Mouse (Mus musculus) c-Kit-positive CD71-negative TER-119-negative erythroid progenitor cells, embryonic 14.5 days (primary cell): ENCODE data around the gene Tfdp1.
A peak's percentile ranks its signal among the peaks of the same experiment; 100 is the strongest.

Source experiments
- DNase-seq: peaks from one replicate; pipeline ENCODE4 v3.0.0-alpha.2; 2013; ENCODE audit warnings: low read depth

The Tfdp1 gene

DNA sequence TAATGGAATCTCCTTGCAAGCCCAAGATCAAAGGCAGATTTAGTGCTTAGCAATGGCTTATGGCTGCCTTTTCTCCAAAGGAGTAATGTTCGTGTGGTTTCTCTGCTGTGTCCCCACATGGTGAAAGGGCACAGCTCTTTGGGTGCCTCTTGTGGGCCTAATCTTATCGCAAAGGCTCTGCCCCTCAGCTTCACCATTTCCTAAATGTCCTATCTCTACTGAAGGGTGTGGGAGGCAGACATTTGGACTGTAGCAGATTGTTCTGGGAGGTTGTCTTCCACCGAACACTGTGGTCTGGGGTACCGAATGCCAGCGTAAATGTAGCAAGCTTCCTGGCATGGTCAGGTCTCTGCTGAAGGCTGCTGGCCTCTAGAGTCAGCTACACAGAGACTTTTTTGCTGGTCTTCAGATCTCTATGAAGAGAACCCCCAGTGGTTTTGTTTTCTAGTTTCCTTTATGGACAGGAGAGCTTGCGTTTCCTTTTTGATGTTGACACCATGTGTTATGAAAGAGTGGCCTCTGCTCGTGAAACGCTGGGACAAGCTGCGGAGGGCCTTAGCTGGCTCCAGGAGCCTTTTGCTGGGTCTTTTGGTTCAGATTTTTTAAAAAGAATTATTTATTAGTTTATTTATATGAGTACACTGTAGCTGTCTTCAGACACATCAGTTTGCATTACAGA, 14.7 kb downstream of the Tfdp1 start:
- no peak for DNase-seq

DNA sequence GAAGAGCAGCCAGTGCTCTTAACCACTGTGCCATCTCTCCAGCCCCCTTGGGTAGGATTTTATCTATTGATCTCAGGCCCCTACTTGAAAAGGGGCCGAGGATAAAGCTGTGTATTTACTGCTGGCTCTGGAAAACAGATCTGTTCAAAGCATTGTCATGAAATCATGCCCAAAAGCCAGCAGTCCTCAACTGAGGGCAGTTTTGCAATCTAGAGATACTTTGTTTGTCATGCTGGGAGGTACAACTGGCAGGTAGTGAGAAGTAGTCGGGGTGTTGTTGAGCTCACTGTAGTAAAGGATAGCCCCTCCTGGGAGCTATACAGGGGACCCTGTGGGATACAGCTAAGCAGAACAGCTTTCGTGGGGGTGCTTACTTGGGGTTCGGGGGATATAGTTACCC, 15.3 kb downstream of the Tfdp1 start:
- no peak for DNase-seq

DNA sequence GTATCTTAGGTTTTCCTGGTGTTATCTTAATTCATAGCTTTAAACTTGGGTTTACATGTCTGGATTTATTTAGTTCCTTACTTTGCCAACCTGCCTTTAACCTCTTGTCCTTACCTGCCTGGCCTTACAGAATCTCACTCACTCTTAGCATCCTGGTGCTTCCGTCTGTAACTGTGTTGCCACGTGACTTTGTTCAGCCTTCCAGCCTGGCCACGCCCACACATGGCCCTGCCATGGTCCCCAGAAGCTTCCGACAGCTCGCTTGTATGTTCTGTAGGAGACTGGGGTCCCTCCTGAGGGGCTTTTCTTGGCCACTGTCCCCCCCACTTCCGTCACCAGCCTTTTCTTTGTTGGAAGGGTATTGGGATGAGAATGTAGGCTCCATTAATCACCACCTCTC, 17.7 kb downstream of the Tfdp1 start:
- DNase-seq, result no peak

DNA sequence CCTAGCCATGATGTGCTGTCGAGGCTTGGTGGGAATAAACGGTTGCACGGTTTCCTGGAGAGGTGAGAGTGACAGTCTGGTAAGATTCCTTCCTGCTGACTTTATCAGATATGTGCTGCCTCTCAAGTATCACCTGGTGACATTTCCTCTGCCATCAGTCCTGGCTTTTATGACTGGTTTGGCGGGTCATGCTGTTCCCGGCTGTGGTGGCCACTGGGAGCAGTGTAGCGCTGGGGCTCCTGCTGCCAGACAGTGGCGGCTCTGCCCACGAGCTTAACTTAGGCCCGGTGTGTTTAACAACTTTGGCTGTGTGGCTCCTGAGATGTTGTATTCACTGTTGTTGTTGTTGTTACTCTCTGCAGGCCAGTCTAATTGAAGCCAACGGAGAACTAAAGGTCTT, 18.1 kb downstream of the Tfdp1 start:
- no peak for DNase-seq

DNA sequence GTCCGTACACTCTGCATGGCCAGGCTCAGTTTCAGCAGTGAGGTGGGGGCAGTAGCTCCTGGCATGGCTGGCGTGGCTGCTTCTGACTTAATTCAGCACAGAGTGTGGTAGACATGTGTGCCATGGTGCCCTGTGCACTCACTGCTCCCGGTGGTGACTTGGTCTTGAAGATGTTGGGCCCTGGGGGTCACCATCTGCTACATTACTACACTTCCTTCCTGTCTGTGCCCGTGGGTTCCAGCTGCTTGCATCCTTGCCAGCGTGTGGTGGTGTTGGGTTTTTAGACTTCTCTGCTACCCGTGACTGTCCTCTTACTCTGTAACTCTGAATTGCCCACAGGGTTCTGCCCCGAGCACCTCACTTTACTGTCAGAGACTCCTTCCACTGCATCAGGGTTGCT, 21.7 kb downstream of the Tfdp1 start:
- DNase-seq, result no peak

DNA sequence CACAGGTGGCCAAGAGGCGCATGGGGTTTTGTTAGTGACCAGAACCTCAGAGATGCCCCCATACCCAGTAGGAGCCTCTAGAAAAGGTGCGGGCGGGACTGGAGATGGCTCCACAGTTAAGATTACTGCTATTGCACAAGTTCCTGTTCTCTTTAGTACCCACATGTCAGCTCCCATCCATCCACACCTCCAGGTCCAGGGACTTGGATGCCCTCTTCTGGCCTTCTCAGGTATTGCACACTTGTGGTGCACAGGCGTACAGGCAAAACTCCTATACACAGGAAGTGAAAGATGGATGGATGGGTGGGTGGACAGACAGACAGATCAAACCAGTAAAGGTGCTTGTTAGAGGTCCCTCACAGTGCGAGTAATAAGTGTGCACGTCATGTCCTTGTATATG, 23.3 kb downstream of the Tfdp1 start:
- DNase-seq, result no peak

DNA sequence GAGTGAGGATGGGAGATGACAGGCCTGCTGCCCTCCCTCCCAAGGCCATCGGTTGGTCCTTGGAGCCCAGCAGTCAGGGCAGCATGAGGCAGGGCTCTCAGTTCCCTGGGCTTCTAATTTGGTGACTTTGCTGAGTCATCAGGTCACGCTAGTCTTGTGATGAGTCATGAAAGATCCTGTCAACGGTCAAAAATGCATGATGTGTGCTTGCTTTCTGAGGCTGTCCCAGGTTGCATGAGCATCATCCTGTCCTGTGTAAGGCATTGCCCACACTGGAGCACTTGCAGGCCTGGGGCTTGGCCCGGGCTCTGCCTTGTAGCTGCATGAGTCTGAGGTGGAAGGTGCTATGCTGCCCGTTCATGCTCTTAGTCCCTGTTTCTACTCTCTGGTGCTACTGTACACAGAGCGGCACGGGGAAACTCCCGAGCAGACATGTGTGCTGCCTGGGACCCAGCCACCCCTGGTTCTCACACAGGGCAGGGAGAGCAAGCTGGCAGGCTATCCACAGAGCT, 34.7 kb downstream of the Tfdp1 start:
- DNase-seq, result no peak

DNA sequence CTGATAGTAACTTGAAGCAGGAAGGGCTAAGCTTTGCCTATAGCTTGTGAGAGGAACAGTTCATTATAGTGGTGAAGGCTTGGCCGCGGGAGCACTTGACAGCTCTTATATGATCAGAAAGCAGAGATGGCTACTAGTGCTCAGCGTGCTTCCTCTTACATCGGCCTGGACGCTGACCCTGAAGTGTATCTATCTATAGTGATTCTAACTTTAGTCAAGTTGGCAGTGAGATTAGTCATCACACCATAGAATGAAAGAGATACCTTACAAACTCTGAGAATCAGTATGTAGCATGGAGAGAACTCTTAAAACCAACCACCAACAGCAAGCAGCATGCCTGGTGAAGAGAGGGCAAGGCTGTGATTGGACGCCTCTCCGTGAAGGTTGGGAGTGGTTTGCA, 43.1 kb downstream of the Tfdp1 start:
- DNase-seq, result no peak

DNA sequence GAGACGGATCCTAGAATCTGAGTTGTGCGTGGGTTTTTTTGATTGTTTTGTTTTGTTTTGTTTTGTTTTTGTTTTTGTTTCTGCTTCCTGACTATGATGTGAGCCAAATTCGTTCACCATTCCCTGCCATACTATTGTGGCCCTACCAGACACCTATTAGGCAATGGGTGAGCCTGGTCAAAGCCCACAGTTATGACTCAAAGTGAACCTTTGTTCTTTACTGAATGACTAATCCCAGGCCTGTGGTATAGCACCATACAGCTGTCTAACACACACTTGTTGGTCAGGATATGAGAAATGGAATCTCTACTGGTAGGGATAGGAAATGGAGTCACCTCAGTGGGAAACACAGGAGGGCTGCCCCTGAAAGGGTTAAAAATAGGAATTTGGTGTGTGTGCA, 44.0 kb downstream of the Tfdp1 start:
- DNase-seq, result no peak

DNA sequence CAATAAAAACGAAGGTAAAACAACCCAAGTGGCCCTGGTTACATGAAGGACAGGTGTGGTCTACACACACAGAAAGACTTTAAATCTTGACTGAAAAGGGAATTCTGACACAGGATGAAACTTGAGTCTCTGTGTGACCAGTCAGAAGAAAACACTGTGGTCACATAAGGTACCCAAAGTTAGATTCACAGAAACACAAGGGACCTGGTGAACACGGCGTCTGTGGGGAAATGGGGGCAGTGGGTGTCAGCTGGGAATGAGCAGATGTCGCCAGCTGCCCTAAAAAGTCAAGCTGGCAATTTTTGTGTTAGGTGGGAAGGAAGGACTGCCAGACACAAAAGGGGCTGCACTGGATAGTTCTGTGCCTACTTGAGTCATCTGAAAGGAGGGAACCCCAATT, 44.4 kb downstream of the Tfdp1 start:
- DNase-seq, result no peak

DNA sequence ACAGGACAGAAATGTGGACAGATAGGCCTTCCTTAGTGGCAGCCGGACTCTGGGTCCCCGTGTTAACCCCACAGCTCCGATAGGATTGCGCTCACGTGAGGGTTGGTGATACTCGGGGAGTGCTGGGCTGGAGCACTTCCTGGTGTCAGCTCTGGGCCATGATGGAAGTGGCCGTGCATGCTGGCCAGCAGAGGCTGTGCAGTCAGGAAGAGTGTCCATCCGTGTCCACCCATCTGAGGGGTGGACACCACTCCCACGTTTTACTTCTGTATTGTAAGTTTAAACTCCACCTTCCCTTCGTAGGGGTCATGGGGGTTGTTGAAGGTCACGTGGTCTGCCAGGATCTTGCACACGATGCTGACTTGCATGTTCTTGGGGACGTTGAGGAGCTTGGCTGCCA, 47.8 kb downstream of the Tfdp1 start:
- no peak for DNase-seq

DNA sequence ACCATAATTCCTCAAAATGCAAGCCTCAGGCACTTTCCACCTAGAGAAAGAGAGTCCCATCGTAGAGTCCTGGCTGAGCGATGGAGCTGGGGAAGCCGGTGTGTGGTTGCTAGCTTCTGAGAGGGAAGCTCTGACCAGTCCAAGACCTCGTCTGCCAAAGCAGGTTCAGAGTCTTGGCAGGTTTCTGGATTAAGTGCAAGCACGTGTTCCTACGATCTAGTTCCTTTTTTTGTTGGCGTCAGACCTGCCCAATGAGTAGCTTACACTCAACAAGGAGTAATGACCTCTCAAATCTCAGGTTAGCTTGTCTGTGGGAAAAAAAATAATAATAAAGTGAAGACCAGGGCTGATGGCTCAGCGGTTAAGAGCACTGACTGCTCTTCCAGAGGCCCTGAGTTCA, 49.2 kb downstream of the Tfdp1 start:
- DNase-seq, result no peak

DNA sequence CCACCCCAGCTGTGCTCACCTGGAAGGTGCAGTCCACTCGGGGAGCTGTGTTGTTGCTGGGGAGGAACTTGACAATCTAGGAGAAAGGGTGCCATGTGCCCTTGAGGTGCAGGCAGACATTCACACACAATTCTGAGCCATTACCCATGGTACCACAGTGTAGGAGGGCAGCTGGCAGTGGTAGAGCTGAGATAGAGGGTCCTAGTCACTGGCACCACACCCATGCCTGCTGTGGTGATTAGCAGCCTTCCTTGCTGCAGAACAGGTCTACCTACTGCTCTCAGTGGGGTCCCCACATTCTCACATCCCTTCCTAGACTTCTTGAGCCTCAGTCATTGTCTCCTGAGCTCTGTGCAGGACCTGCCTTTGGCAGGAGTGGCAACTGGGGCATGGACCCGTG, 50.2 kb downstream of the Tfdp1 start:
- DNase-seq, result no peak

DNA sequence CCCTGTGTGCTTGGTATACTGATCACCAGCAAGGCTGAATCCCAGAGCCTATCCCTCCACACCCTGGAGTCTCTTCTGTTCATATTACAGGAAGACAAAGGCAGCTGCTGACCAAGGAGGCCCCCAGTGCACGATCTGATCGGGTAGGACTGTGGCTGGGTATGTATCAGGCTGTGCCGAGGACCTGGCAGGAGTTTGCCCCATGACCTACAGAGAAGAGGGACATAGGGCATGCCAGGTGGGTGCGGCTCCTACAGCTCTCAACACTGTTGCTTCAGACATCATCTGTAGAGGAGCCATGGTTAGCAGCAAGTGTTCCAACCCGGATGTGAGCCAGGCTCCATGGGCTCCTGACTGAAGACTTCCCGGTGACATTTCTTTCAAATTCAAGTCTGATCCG, 55.3 kb downstream of the Tfdp1 start:
- no peak for DNase-seq

DNA sequence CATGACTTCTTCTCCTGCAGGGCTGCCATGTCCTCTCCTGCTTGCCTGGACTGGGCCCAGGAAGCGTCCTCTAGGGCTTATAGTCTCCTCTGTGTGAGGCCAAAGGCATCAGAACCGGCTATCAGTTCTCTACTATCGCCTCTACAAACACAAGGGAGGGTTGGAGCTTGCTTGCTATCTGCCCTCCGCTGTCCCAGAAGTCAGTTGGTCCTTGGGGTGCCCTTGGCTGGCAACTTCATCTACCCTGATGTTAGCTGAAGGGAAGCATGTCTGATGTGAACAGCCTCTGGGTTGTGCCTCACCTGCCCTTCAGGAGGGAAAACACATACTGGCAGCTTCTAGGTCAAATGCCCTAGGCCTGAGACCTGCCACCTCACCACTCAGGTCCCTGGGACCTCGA, 58.2 kb downstream of the Tfdp1 start, which contains the start of gene Atp4b:
TSS of gene Atp4b (minus strand) at position 101 of the 400 bp plus-strand sequence.
- DNase-seq, result no peak

DNA sequence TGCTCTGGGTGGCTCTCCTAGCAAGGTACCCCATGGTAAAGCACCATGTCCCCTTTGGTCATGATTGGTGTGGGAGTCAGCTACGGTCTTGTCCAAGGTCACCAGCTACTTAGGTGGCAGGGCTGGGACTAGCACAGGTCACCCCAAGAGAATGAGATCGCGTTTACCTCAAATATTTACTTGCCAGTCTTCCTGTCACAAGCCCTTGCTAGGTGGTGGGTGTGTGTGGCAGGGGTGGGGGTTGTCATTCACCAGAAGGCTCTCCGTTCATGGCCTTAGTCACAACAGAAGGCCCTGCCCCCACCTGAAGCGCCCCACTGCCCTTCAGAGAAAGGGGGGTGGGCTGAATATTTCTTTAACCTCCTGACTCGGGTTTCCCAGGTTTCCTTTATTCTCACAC, 65.0 kb downstream of the Tfdp1 start:
- no peak for DNase-seq

DNA sequence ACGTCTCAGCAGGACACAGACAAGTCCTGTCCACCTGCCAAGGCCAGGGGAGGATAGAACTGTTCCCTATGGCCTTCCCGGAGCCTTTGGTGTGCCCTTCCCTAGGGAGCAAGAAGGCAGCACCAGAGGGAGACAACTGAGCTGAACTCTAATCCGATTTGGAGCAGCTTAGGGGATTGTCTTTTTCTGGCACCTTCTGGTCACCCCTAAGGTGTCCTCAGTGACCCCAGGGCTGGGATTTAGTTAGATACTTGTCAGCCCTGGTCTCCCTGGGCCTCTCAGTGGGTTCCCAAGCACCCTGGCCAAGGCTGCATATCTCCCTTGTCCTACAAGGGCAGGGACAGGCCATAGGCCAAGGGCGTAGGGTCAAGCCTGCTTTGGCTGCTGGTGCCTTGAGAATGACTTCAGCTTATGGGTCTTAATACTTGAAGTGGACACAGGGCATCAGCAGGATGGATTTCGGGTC, 66.1 kb downstream of the Tfdp1 start, which contains the start of gene Grk1:
TSS of gene Grk1 (plus strand) at position 416 of the 466 bp plus-strand sequence.
- DNase-seq, result no peak

DNA sequence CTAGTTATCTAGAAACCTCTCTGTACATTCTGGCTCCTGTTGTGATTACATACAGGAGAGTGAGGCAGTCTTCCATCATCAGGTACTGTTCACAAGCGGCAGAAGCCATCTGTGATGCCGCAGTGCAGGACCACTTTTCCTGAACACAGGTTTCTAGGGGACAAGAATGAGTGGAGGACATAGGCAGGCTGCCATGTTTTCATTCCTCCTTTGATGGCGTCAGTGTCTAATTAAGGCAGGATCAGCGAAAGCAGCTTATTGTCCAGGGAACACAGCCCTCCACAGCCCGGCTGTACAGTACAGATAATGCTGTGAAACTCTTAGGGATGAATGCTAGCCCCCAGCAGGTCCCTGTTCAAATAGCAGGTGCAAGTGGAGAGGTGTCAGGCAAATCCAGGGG, 67.5 kb downstream of the Tfdp1 start:
- DNase-seq, result no peak

DNA sequence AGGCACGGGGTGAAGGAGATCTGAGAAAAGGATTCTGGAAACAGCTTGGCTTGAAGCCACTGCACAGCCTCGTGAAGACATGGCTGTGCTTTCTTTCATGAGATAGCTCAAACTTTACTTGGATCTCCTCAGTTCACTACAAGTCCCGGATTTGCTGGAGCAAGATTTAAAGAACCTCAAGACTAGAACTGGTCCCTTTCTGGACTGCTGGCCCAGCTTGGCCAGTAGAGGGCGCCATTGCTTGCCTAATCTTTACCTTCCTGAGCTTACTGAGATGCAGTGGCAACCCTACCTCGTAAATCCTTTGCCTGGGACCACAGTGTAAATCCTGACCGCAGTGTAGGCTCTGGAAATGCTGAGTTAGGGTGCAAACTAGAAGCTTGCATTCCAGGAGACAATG, 73.0 kb downstream of the Tfdp1 start:
- peak; percentile 56 for DNase-seq

DNA sequence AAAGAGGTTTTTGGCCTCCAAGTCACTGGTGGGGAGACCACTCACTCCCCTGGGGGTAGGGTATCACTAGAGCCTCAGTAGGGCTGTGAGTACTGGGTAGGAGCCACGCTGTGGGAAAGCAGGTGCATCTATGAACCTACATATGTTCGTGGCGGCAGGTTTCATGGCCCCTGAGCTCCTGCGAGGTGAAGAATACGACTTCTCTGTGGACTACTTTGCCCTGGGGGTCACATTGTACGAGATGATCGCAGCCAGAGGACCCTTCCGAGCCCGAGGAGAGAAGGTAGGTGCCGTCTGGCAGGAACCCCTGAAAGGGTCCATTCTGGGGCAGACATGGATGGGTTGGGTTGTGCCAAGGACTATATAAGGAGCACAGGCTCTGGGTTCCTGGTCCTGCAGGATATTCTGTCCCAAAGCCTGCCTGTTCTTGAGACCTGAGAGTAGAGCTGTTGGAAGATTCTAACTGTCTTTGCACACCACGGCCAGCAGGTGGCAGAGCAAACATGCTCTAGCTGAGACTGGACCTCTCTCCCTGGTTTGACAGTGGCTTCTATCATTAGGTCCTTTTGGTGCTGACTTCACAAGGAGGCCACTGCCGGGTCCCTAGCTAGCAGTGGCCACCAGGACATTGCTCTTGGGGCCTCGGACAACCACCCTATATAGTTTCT, 74.5 kb downstream of the Tfdp1 start:
- DNase-seq, result peak; percentile 50

DNA sequence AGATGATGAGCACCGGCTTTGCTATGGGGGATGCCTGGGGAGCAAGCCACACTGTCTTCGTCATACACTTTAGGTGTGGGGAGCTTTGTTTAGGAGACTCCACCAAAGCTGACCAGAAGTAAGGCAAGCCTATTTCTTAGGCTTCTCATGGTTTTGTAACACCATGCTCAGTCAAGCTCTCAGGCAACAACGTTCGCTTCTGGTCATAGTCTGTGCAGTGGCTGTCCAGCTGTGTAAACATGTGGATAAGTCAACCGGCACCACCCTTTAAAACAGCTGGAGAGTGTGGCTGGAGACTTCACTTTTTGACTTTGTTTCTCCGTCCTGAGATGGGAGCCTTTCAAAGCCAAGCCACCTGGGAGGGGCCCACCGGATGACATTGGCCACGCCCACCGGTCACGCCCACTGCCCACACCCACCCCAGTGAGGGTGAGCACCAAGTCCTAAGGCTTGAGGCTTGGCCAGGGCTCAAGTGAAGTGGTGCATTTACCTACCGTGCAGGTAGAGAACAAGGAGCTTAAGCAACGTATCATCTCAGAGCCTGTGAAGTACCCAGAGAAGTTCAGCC, 75.4 kb downstream of the Tfdp1 start:
- DNase-seq, result no peak

DNA sequence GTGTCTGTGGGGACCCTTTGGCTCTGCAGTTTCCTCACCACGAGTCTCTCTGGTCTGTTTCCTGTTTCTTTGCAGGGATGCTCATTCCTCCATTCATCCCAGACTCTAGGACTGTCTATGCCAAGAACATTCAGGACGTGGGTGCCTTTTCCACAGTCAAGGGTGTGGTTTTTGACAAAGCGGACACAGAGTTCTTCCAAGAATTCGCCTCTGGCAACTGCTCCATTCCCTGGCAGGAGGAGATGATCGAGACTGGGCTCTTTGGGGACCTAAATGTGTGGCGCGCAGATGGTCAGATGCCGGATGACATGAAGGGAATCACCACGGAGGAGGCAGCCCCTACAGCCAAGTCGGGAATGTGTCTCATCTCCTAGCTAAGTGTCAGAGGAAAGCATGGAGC, 77.3 kb downstream of the Tfdp1 start:
- DNase-seq, result no peak

DNA sequence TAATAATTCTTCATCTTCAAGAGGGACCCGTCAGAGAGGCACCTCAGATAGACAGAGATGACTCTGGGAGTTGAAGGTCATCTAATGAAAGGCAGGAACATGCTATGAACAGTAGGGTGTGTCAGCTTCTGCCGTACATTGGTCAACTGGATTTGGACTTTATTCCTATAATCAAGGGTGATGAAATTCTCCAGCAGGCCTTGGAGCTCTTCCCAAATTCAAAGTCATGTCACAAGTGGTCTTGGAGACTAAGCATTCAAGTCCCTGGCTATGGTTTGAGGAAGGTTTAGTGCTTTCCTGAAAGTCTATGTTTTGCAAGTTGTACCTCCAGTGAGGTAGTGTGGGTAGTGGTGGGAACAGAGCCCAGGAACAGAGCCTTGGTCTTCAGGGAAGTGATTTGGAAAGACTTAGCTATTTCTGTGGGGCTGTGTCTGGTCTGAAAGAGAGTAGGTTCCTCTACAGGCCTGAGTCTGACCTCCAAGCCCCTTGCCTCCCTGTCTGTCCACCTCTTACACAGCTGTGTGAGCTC, 80.6 kb downstream of the Tfdp1 start:
- DNase-seq, result no peak
